Mouse (Mus musculus) urinary bladder, postnatal 14 days (tissue): Measurements from ENCODE around the gene Tcaf1.
A peak's percentile ranks its signal among the peaks of the same experiment; 100 is the strongest.

Experiments
- DNase-seq: peaks from one replicate; pipeline ENCODE4 v3.0.0; 2021; ENCODE audit warnings: low spot score

Gene Tcaf1

DNA sequence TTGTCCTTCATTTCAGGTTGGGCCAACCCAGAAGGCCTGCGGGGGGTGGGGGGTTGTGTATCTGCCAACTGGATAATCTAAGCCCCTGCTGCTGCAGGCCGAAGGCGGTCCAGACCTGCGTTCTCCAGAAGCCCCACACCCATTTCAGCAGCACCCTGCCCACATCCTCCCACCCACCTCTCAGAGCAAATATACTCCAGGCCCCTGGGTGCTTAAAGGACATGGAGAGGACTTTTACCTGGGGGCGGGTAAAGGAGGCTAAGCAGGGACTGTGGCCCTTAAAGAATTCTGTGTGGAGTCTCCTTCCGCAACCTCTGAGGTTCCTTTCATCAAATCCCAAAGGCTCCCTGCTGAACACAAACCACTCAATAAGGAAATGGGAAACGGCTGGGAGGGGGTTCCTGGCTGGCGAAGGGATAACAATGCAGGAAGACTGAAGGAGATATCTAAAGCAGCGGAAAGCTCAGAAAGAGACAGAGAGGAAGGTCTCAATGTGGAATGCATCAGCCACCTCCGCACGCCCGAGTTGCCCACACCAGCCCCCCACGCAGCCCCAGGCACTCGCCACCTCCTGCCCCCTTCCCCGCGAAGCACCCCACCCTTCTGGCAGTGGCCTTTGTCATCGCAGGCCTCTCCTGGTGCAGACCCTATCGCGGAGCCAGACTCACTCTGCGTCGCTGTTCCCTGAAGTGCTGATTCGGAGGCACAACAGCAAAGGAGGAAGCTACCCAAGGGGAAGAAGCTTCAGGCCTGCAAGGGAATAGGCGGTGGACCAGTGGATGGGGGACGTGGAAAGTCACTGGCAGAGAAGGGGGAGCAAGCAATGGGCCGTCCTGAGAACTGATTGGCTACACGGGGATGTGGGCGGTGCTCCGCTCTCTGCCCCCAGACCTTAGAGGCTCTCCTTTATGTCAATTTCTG lies at the start of gene Tcaf1:
TSS of gene Tcaf1 (minus strand) at position 798 of the 921 bp plus-strand sequence.
- DNase-seq = peak; percentile 67

DNA sequence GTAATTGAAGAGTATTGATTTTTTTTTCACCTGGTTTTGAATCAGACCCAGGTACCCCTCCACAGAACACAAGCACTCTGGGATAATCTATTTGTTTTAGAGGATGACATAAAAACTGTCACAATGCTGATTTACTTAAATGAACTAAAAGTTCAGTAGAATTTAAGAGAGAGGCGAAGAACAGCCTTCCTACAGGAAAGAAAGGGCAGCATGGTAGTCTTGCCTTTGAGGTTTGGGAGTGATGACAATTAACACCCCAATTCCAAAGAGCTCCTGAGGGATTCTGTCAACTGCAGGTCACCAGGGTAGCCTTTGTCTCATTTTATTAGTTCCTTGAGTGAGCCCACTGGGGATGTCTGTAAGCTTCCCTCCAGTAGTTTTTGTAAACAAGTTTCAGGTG lies 46.2 kb upstream of the Tcaf1 start, which contains the start of gene Olfr38:
TSS of gene Olfr38 (plus strand) at position 301 of the 400 bp plus-strand sequence.
- DNase-seq = no peak

- DNase-seq = no peak
Observed at GRCm38 (mm10) chr6:42747846-42748245, 38.0 kb upstream of the Tcaf1 start.

- no peak for DNase-seq
Observed at GRCm38 (mm10) chr6:42742303-42742702, 32.4 kb upstream of the Tcaf1 start.

- DNase-seq = no peak
Observed at GRCm38 (mm10) chr6:42739071-42739470, 29.2 kb upstream of the Tcaf1 start, which contains the start of gene Olfr453. Olfr453 (plus strand) TSS chr6:42739371.

DNA sequence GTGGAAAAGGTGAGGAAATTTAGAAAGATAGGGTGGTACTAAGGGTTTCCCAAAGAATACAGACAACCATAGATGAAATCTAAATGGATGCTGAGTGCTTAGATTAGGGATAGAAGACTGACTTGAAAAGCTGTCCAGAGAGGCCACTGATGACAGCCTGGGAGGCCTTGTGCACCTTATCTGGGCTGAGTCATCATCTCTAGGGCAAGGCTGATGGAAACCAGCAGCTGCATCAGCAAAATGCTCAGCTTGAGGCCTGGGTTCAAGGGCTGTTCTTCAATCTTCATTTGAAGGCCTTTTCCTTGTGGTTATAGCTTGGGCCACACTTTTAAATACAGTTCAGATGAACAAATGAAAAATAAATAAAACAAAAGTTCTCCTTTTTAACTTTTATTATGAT lies 8.1 kb upstream of the Tcaf1 start:
- no peak for DNase-seq

DNA sequence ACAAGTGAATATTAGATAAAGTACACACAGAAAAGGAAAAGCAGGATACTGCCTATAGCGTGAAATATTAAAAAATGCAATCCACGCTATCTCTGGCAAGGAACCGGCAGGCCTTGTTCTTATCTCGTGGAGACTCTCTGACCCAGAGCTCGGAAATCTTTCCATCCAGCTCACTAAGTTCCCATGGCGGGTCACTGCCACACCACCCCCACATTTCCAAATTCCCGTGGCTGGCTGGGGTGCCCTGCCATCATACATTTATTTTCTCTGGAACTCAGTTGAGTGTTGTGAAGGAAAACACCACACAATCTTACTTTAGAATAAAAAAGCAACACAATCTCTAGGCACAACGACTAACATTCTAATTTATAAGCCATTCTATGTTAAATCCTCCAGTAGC lies 4.8 kb upstream of the Tcaf1 start:
- no peak for DNase-seq

- DNase-seq = peak; percentile 83
Observed at GRCm38 (mm10) chr6:42692517-42693190, 17.2 kb downstream of the Tcaf1 start.

GRCm38 (mm10) chr6:42692154-42692516 lies 17.8 kb downstream of the Tcaf1 start:
- peak; percentile 87 for DNase-seq

DNA sequence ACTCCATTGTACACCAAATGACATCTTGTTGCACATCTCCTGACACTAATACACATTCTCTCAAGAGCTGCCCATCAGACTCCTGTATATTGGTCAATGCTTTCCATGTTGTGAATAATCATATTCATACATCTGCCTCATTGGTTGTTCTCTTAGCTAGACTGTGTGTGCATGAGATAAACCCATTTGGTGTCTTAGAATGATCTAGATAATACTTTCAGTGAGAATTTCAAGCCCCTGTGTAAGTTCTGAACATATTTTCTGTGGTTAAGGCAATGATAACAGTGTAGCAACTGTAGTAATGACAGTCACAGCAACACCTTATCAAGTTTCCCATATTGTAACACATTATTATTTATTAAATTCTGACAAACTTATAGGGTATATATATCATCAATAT lies 20.1 kb downstream of the Tcaf1 start:
- no peak for DNase-seq

GRCm38 (mm10) chr6:42687907-42688306 lies 22.0 kb downstream of the Tcaf1 start:
- no peak for DNase-seq

- no peak for DNase-seq
Observed at GRCm38 (mm10) chr6:42680077-42680476, 29.8 kb downstream of the Tcaf1 start.

DNA sequence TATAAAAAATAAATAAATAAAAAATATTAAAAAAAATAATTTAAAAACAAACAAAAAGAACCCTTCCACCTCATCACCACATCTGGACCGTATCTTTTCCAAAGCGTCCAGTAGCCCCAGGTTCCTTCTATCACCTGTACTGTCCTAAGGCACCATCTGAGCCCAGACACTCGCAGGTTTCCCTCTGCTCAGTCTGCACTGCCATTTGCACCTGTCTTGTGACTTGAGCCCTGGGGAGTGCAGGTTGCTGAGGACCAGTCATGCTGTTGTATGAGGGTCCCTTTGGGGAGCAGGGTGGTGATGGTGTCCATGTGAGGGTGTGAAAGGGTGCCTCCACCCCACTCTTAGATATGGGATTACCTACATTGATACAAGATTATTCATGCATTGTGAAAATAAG lies 33.9 kb downstream of the Tcaf1 start:
- no peak for DNase-seq

DNA sequence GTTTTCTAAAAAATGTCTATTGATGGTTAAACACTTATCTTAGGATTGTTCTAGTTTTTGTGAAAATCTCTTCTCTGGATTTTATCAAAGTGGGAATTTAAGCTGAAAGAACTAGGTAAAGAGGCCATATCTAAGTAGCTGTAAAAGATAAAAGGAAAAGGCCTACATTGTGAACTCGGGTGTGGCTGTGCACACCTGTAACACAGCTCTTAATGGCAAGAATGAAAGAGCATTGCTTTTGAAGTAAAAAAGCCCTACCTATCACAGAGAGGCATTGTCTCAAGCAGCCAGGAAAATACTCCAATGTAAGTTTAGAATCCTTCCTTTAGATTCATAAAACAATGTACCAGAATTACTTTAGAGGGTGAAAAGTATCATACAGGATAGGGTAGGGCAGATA lies 38.1 kb downstream of the Tcaf1 start:
- DNase-seq = no peak

DNA sequence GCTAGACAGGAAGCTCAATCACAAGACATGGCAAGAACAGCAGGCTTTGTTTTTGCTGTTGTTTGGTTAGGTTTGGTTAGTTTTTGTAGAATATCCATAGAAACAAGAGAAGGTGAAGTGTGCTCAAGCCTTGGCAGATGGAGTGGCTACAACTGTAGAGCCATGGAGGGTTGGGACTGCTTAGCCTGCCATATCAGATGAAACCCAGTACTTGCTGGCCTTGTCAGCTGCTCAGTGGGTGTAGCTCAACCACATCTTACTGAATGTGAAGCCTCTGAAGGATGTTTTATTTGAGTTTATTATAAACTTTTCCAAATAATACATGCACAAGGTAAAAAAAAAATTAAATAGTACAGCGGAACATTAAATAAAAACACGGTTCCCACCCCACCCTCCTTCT lies 42.2 kb downstream of the Tcaf1 start:
- no peak for DNase-seq

GRCm38 (mm10) chr6:42661739-42662138 lies 48.1 kb downstream of the Tcaf1 start:
- no peak for DNase-seq

DNA sequence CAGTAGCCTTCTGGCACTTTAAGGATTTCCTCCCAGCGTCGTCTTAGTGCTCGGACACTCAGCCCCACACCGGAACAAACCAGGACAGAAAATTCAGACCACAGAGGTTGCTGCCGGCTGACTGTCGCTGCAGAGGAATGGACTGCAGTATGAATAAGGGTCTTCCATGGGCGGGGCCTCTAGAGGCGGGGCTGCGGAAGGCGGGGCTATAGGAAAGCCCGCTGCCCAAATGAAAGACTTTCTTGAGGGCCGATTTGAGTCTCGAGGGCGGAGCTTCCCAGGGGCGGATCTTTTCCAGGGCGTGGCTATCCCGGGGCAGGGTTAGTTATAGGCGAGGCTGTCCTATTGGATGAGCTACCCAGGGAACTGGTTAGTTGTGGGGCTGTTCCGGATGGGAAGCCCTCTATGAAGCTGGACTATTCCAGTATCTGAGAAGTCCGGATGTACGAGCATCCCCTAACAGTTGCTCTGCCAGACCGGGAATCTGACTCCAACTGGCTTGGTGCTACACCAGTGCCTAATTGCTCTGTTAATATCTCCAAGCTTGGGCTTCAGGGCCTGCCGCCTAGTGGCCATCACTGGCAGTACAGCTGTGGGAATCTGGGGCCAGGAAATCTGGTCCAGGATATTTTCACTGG lies 64.9 kb downstream of the Tcaf1 start, which contains the start of gene Tcaf2:
TSS of gene Tcaf2 (minus strand) at position 343 of the 638 bp plus-strand sequence.
- DNase-seq = peak; percentile 92

DNA sequence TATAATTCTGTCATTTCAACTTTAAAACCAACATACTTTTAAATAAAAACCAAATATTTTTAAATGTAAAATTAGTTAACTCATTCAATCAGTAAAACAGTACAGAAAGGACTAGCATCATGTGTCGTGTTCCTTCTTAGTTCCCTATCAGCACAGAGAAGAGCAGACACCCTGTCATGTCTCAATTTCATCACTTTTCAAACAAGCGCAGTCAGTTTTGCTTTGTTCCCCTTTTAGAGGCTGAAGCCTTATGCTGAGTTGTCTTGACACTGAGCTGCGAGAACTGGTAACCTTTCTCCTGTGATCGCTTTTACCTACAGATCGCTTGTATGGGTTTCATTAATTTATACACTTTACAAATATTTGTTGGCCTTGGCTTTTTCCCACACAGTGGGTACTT lies 75.5 kb downstream of the Tcaf1 start:
- DNase-seq = no peak

- no peak for DNase-seq
Observed at GRCm38 (mm10) chr6:42631395-42631794, 78.5 kb downstream of the Tcaf1 start.
